Mouse (Mus musculus) limb, embryonic 14.5 days (tissue): ENCODE measurements around the gene Hspb7. TPM values are rescaled to one million over a fixed set of nuclear protein-coding genes. Genes with fewer than 3 reads are reported as not detected.

Experiments
- ATAC-seq: fragments of 200-750 bp; cut with Nextera tagmentation; 2 replicates; pipeline ENCODE4 v1.8.0; 2017; ENCODE audit warnings: low read depth, moderate number of reproducible peaks, moderate TSS enrichment; ENCODE audit not compliant: low FRiP score
- DNase-seq: peaks from one replicate; pipeline ENCODE4 v3.0.0-alpha.2; 2015; ENCODE audit warnings: low spot score
- H3K27ac ChIP-seq: fragments of 300-500 bp; sonication (generic); replicated peaks from 2 replicates; pipeline ENCODE4 v1.5.1; 2014; ENCODE audit warnings: low read depth, mild to moderate bottlenecking, low read length, moderate library complexity, mixed read lengths
- H3K27me3 ChIP-seq: fragments of 300-500 bp; sonication (generic); 2 replicates; pipeline ENCODE4 v1.6.1; 2014; ENCODE audit warnings: low read length, mixed read lengths; ENCODE audit not compliant: control insufficient read depth, insufficient read depth
- H3K36me3 ChIP-seq: fragments of 300-500 bp; sonication (generic); 2 replicates; pipeline ENCODE4 v1.6.1; 2014; ENCODE audit warnings: mild to moderate bottlenecking, low read length, moderate library complexity, mixed read lengths; ENCODE audit not compliant: control insufficient read depth, insufficient read depth
- H3K4me1 ChIP-seq: fragments of 300-500 bp; sonication (generic); 2 replicates; pipeline ENCODE4 v1.6.1; 2014; ENCODE audit warnings: antibody characterized with exemption, low read length, mixed read lengths; ENCODE audit not compliant: control insufficient read depth, insufficient read depth
- H3K4me2 ChIP-seq: fragments of 300-500 bp; sonication (generic); replicated peaks from 2 replicates; pipeline ENCODE4 v1.6.1; 2014; ENCODE audit warnings: low read depth, mild to moderate bottlenecking, low read length, moderate library complexity; ENCODE audit not compliant: severe bottlenecking
- H3K4me3 ChIP-seq: fragments of 300-500 bp; sonication (generic); replicated peaks from 2 replicates; pipeline ENCODE4 v1.5.1; 2014; ENCODE audit warnings: low read length
- H3K9ac ChIP-seq: fragments of 300-500 bp; sonication (generic); 2 replicates; pipeline ENCODE4 v1.6.1; 2014; ENCODE audit warnings: mild to moderate bottlenecking, low read depth, low read length, moderate library complexity; ENCODE audit not compliant: severe bottlenecking
- H3K9me3 ChIP-seq: fragments of 300-500 bp; sonication (generic); 2 replicates; pipeline ENCODE4 v1.6.1; 2016; ENCODE audit warnings: low read length; ENCODE audit not compliant: control insufficient read depth
- POLR2A ChIP-seq: fragments of 200-500 bp; IDR thresholded peaks from 2 replicates; pipeline ENCODE4 v1.8.0; 2012; ENCODE audit warnings: inconsistent platforms, mild to moderate bottlenecking, moderate library complexity, borderline replicate concordance; ENCODE audit not compliant: insufficient read depth, insufficient read length; ENCODE audit errors: extremely low read depth
- WGBS: fragments of 180-500 bp; shearing (Covaris S2); extraction: QIAGEN DNeasy Blood & Tissue Kit; methylation state at CpG from one replicate; pipeline ENCODE4 v1.1.7; 2014; 5-methylcytosine and 5-hydroxymethylcytosine counted together
- polyA plus RNA-seq, 2 experiments: library from polyadenylated mRNA; depleted of rRNA in 1 of 2; stranded (reverse) in 1 of 2; unstranded in 1 of 2; fragments of >200 nt; fragmentation: Nextera tagmentation in 1 of 2; extraction: Ambion mirVana in 1 of 2; gene quantifications; 2 replicates each; pipeline versions ENCODE4 v1.2.1 to v1.2.3; 2012 to 2014

Hspb7 gene
- polyA plus RNA-seq, 2 experiments = 1.3 to 3.2 TPM

DNA sequence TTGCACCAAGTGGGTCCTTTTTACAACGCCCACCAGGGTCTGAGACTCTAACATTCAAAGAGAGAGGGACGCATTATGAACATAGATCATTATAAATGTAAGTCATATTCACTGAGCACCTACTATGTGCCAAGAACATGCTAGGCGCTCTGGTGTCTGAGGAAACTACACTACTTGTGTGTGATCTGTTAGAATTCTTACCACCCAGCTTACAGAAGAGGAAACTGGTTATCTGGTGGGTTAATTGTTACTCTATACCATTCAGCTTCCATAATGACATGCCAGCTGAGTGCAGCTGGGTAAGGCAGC is 15.3 kb upstream of the Hspb7 start:
- ATAC-seq = no peak
- 84% methylated on average over 3 of the region's 3 CpGs for WGBS
- no peak overlapping the region for H3K27ac ChIP-seq
- no peak for TF ChIP-seq POLR2A
- no peak overlapping the region for H3K9ac ChIP-seq
- H3K9me3 ChIP-seq = no peaks in the 10 kb centered on the region
- peaks cover 4% of the 10 kb centered on the region; the same call in 1 of the 2 replicates for H3K4me1 ChIP-seq
- H3K4me3 ChIP-seq = no peak overlapping the region
- no peak for DNase-seq
- H3K4me2 ChIP-seq = no peak overlapping the region
- no peaks in the 10 kb centered on the region for H3K27me3 ChIP-seq
- no peaks in the 10 kb centered on the region for H3K36me3 ChIP-seq

DNA sequence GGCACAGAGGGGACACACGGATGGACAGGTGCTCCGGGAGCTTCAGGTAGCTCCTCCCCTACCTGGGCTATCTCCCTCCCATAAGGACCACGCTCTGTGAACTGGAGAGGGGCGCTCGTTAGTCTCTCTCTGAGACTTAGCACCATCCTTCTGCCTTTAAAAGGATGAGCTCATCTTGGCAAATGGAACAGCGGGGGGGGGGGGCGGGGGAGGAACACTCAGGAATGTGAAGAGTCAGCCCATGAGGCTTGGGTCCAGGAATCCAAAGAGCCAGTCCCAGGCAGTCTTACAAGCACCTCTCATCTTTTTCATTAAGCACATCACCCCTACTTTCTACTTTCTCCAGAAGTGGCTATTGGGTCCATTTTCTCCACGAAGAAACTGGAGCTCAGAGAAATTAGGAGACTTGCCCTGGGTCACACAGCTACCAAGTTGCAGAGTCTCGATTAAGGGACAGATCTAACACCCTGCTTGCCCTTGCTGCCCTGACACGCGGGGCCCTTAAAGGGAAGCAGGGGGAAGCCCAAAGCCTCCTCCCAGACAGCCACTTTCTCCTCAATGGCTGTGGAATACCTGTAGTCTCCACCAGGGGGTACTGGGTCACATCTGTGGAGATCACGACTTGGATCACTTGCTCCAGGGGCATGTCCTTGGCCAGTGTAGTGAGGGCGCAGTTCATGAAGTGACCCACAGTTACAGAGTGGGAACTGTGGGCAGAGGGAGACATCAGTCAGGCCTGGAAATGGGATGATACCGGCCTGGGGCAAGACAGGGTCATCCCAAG is 13.9 kb upstream of the Hspb7 start:
- no peak overlapping the region for H3K4me3 ChIP-seq
- H3K36me3 ChIP-seq = no peaks in the 10 kb centered on the region
- H3K27ac ChIP-seq = no peak overlapping the region
- 36% methylated on average over 13 of the region's 14 CpGs for WGBS
- ATAC-seq (no peak), DNase-seq (no peak)
- H3K27me3 ChIP-seq = no peaks in the 10 kb centered on the region
- H3K9me3 ChIP-seq = no peaks in the 10 kb centered on the region
- no peak overlapping the region for H3K9ac ChIP-seq
- no peak for TF ChIP-seq POLR2A
- no peak overlapping the region for H3K4me2 ChIP-seq
- peaks cover 4% of the 10 kb centered on the region; the same call in 1 of the 2 replicates for H3K4me1 ChIP-seq

DNA sequence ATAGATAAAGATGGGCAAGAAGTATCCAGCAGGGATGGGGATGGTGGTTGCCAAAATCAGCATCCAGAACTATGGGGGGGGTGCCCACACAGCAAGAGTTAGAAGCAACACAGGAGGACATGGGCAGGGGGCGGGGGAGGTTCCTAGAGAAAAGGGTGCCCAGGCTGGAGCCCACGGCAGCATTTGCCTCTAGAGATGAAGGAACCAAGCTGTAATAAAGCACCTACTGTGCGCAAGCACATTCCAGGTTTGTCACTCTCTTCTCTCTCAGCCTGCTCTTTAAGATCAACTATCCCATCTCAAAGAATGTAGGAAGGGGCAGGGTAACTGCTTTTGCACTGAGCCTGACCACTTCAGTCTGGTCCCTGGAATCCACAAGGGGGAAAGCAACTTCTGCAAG is 12.0 kb upstream of the Hspb7 start:
- WGBS = 89% methylated on average over 3 of the region's 3 CpGs
- Histone ChIP-seq H3K4me3 (no peak overlapping the region), H3K27ac (no peak overlapping the region), H3K4me2 (no peak overlapping the region), H3K9ac (no peak overlapping the region), H3K9me3 (no peaks in the 10 kb centered on the region), H3K36me3 (no peaks in the 10 kb centered on the region), H3K4me1 (peaks cover 4% of the 10 kb centered on the region; the same call in 1 of the 2 replicates), H3K27me3 (no peaks in the 10 kb centered on the region)
- ATAC-seq (no peak), DNase-seq (no peak)
- no peak for TF ChIP-seq POLR2A

DNA sequence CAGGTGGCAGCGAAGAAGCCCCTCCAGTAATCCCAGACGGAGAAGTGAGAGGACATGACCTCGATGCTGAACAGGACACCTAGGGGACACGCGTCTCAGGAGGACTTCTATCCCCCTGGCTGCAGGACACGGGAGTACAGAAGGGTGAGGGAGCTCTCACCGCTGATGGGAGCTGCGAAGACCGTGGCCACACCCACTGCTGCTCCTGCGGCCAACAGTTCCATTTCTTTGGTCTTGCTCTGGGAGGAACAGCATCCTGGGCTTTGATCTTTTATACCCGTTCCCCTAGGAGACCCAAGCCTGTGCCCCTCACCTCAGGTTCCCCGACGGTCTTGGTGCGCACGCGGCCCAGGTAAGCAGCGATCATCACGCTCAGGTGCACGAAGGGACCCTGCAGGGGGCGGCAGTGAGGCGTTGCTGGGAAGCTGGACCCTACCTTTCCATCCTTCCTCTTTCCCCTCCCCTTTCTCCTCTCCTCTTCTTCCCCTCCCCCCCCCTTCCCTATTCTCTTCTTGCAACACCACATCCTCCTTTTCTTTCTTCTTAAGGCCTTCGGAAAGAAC is 9.1 kb upstream of the Hspb7 start:
- no peak for ATAC-seq
- Histone ChIP-seq H3K4me3 (no peak overlapping the region), H3K27me3 (no peaks in the 10 kb centered on the region), H3K4me2 (0 out of 2 replicates have a peak overlapping the region, but pooled peaks have one; percentile 10), H3K36me3 (no peaks in the 10 kb centered on the region), H3K27ac (no peak overlapping the region), H3K9me3 (no peaks in the 10 kb centered on the region), H3K4me1 (no peaks in the 10 kb centered on the region), H3K9ac (no peak overlapping the region)
- no peak for TF ChIP-seq POLR2A
- WGBS = 17% methylated on average over 22 of the region's 22 CpGs
- DNase-seq = no peak

GRCm38 (mm10) chr4:141415924-141416323 is 4.7 kb upstream of the Hspb7 start, which contains the start of gene Clcnkb:
Gene Clcnkb, minus strand, starts transcription at chr4:141416014.
- no peak for ATAC-seq
- H3K4me2 ChIP-seq = no peak within 1 kb of the TSS
- H3K4me1 ChIP-seq = peaks cover 3% of the 10 kb centered on the region
- H3K27ac ChIP-seq = no peak within 1 kb of the TSS
- H3K4me3 ChIP-seq = no peak within 1 kb of the TSS
- 63% methylated on average over 7 of the region's 7 CpGs for WGBS
- DNase-seq = no peak
- no peak within 1 kb of the TSS for H3K9ac ChIP-seq
- H3K36me3 ChIP-seq = no peaks in the 10 kb centered on the region
- TF ChIP-seq POLR2A = no peak
- no peaks in the 10 kb centered on the region for H3K27me3 ChIP-seq
- H3K9me3 ChIP-seq = no peaks in the 10 kb centered on the region
